Mouse (Mus musculus) bone marrow, adult 2 months (tissue): ENCODE measurements around the gene Rhbdf1.

Experiments used
- CTCF ChIP-seq: fragments of 200-500 bp; IDR thresholded peaks from 2 replicates; pipeline ENCODE4 v1.5.1; 2011; ENCODE audit warnings: low read length, control low read depth; ENCODE audit not compliant: control insufficient read depth, insufficient read depth
- POLR2A ChIP-seq: fragments of 200-500 bp; IDR thresholded peaks from 2 replicates; pipeline ENCODE4 v1.6.1; 2011; ENCODE audit warnings: low read depth, mild to moderate bottlenecking, control low read depth, low read length, borderline replicate concordance; ENCODE audit not compliant: control insufficient read depth

- no peak for TF ChIP-seq CTCF
- no peak for TF ChIP-seq POLR2A
Measured at GRCm38 (mm10) chr11:32235646-32236045, 13.5 kb upstream of the Rhbdf1 start.
